Mouse (Mus musculus): ENCODE results near the gene Map3k3. TPM values are rescaled to one million over a fixed set of nuclear protein-coding genes. Genes with fewer than 3 reads are reported as not detected.
A peak's percentile ranks its signal among the peaks of the same experiment; 100 is the strongest.

The Map3k3 gene
- polyA plus RNA-seq, 1 experiment from 2014 or later = 4.7 TPM

- WGBS (ENCODE audit: insufficient replicate concordance) = 39% methylated on average over 8 of the region's 8 CpGs
- H3K4me2 ChIP-seq (ENCODE audit: low read depth, low read length) = peak overlapping the region; percentile 44
- H3K9ac ChIP-seq (replicated peaks) = no peak overlapping the region
- peak; percentile 92 for TF ChIP-seq EP300 (IDR thresholded peaks at IDR 0.05; ENCODE audit: low read depth)
- TF ChIP-seq CTCF (IDR thresholded peaks at IDR 0.05; ENCODE audit: low read depth) = no peak
- ATAC-seq (peak; percentile 80), DNase-seq (no peak)
- peak overlapping the region; percentile 67 for H3K27ac ChIP-seq (ENCODE audit: low read depth)
- no peaks in the 10 kb centered on the region for H3K9me3 ChIP-seq (ENCODE audit: low read length)
- peaks cover 20% of the 10 kb centered on the region for H3K4me1 ChIP-seq (ENCODE audit: insufficient read depth)
- H3K36me3 ChIP-seq (replicated peaks; ENCODE audit: insufficient read depth, low read length) = peaks cover 66% of the 10 kb centered on the region
- H3K4me3 ChIP-seq (ENCODE audit: low read depth, low read length) = no peak overlapping the region
- no peaks in the 10 kb centered on the region for H3K27me3 ChIP-seq (ENCODE audit: insufficient read depth, low read length)
Measured at GRCm38 (mm10) chr11:106056819-106057491, 27.5 kb upstream of the Map3k3 start.

GRCm38 (mm10) chr11:106058020-106058419, 26.4 kb upstream of the Map3k3 start:
- Histone ChIP-seq H3K4me3 (ENCODE audit: low read depth, low read length) (no peak overlapping the region), H3K4me2 (ENCODE audit: low read depth, low read length) (no peak overlapping the region), H3K27me3 (ENCODE audit: insufficient read depth, low read length) (no peaks in the 10 kb centered on the region), H3K4me1 (ENCODE audit: insufficient read depth) (peaks cover 20% of the 10 kb centered on the region), H3K36me3 (replicated peaks; ENCODE audit: insufficient read depth, low read length) (peaks cover 57% of the 10 kb centered on the region), H3K9ac (replicated peaks) (no peak overlapping the region), H3K27ac (ENCODE audit: low read depth) (no peak overlapping the region), H3K9me3 (ENCODE audit: low read length) (no peaks in the 10 kb centered on the region)
- 79% methylated on average over 8 of the region's 8 CpGs for WGBS (ENCODE audit: insufficient replicate concordance)
- ATAC-seq = no peak
- TF ChIP-seq CTCF (IDR thresholded peaks at IDR 0.05; ENCODE audit: low read depth) = no peak
- TF ChIP-seq EP300 (IDR thresholded peaks at IDR 0.05; ENCODE audit: low read depth) = no peak
- no peak for DNase-seq

- DNase-seq = no peak
- no peak overlapping the region for H3K9ac ChIP-seq (replicated peaks)
- TF ChIP-seq CTCF (IDR thresholded peaks at IDR 0.05; ENCODE audit: low read depth) (no peak), EP300 (IDR thresholded peaks at IDR 0.05; ENCODE audit: low read depth) (no peak)
- no peak overlapping the region for H3K27ac ChIP-seq (ENCODE audit: low read depth)
- peaks cover 15% of the 10 kb centered on the region for H3K4me1 ChIP-seq (ENCODE audit: insufficient read depth)
- no peaks in the 10 kb centered on the region for H3K9me3 ChIP-seq (ENCODE audit: low read length)
- no peak overlapping the region for H3K4me3 ChIP-seq (ENCODE audit: low read depth, low read length)
- 47% methylated on average over 1 of the region's 1 CpGs for WGBS (ENCODE audit: insufficient replicate concordance)
- H3K4me2 ChIP-seq (ENCODE audit: low read depth, low read length) = no peak overlapping the region
- ATAC-seq = no peak
- no peaks in the 10 kb centered on the region for H3K27me3 ChIP-seq (ENCODE audit: insufficient read depth, low read length)
- peaks cover 34% of the 10 kb centered on the region for H3K36me3 ChIP-seq (replicated peaks; ENCODE audit: insufficient read depth, low read length)
Measured at GRCm38 (mm10) chr11:106060549-106060948, 23.9 kb upstream of the Map3k3 start.

- Histone ChIP-seq H3K4me3 (ENCODE audit: low read depth, low read length) (no peak overlapping the region), H3K27ac (ENCODE audit: low read depth) (no peak overlapping the region), H3K9me3 (ENCODE audit: low read length) (no peaks in the 10 kb centered on the region), H3K36me3 (replicated peaks; ENCODE audit: insufficient read depth, low read length) (peaks cover 29% of the 10 kb centered on the region), H3K9ac (replicated peaks) (no peak overlapping the region), H3K4me1 (ENCODE audit: insufficient read depth) (peaks cover 12% of the 10 kb centered on the region), H3K4me2 (ENCODE audit: low read depth, low read length) (no peak overlapping the region), H3K27me3 (ENCODE audit: insufficient read depth, low read length) (no peaks in the 10 kb centered on the region)
- no peak for DNase-seq
- no peak for ATAC-seq
- WGBS (ENCODE audit: insufficient replicate concordance) = 82% methylated on average over 1 of the region's 1 CpGs
- TF ChIP-seq CTCF (IDR thresholded peaks at IDR 0.05; ENCODE audit: low read depth) (no peak), EP300 (IDR thresholded peaks at IDR 0.05; ENCODE audit: low read depth) (no peak)
Measured at GRCm38 (mm10) chr11:106061311-106061710, 23.1 kb upstream of the Map3k3 start.

GRCm38 (mm10) chr11:106063756-106064155, 20.7 kb upstream of the Map3k3 start:
- 84% methylated on average over 5 of the region's 5 CpGs for WGBS (ENCODE audit: insufficient replicate concordance)
- Histone ChIP-seq H3K9ac (replicated peaks) (no peak overlapping the region), H3K27me3 (ENCODE audit: insufficient read depth, low read length) (no peaks in the 10 kb centered on the region), H3K9me3 (ENCODE audit: low read length) (no peaks in the 10 kb centered on the region), H3K36me3 (replicated peaks; ENCODE audit: insufficient read depth, low read length) (peaks cover 9% of the 10 kb centered on the region), H3K4me2 (ENCODE audit: low read depth, low read length) (no peak overlapping the region), H3K4me1 (ENCODE audit: insufficient read depth) (peaks cover 10% of the 10 kb centered on the region), H3K4me3 (ENCODE audit: low read depth, low read length) (no peak overlapping the region), H3K27ac (ENCODE audit: low read depth) (no peak overlapping the region)
- DNase-seq (no peak), ATAC-seq (no peak)
- TF ChIP-seq CTCF (IDR thresholded peaks at IDR 0.05; ENCODE audit: low read depth) (no peak), EP300 (IDR thresholded peaks at IDR 0.05; ENCODE audit: low read depth) (no peak)

- TF ChIP-seq CTCF (IDR thresholded peaks at IDR 0.05; ENCODE audit: low read depth) (no peak), EP300 (IDR thresholded peaks at IDR 0.05; ENCODE audit: low read depth) (peak; percentile 86)
- ATAC-seq = peak; percentile 14; the same call in 1 of the 2 replicates
- H3K4me2 ChIP-seq (ENCODE audit: low read depth, low read length) = peak overlapping the region; percentile 81
- DNase-seq = no peak
- H3K9ac ChIP-seq (replicated peaks) = no peak overlapping the region; the same call in 1 of the 2 replicates
- peak overlapping the region; percentile 71 for H3K4me3 ChIP-seq (ENCODE audit: low read depth, low read length)
- no peaks in the 10 kb centered on the region for H3K27me3 ChIP-seq (ENCODE audit: insufficient read depth, low read length)
- H3K27ac ChIP-seq (ENCODE audit: low read depth) = no peak overlapping the region; the same call in 1 of the 2 replicates
- H3K9me3 ChIP-seq (ENCODE audit: low read length) = no peaks in the 10 kb centered on the region
- no peaks in the 10 kb centered on the region for H3K36me3 ChIP-seq (replicated peaks; ENCODE audit: insufficient read depth, low read length)
- WGBS (ENCODE audit: insufficient replicate concordance) = 31% methylated on average over 18 of the region's 18 CpGs
- peaks cover 10% of the 10 kb centered on the region for H3K4me1 ChIP-seq (ENCODE audit: insufficient read depth)
Measured at GRCm38 (mm10) chr11:106065073-106065922, 19.1 kb upstream of the Map3k3 start.
